Mouse (Mus musculus) cerebellum, adult 18-20 months (tissue): Measurements from ENCODE around the gene Arntl2.
A peak's percentile ranks its signal among the peaks of the same experiment; 100 is the strongest.

Experiments used
- DNase-seq, 2 experiments: peaks; one replicate each; pipeline ENCODE4 v3.0.0; 2021

The Arntl2 gene

DNA sequence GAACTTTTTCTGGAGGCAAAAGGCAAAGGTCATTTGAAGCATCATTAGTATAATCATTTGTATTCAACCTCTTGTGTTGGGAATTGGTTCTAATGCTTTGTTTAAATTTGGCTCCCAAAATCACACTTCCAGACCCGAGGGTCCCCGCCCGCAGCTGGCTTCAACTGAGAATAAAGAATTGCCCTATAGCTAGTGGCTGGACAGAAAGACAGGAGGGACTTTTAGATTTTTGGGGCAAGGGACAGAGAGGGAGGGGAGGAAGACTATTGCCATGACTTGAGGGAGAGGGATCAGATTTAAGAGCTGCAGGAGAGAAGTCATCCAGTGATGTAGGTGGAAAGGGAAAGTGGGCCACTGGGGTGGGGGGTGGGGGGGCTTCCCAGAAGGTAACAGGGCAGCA, 14.3 kb upstream of the Arntl2 start:
- no peak for DNase-seq

DNA sequence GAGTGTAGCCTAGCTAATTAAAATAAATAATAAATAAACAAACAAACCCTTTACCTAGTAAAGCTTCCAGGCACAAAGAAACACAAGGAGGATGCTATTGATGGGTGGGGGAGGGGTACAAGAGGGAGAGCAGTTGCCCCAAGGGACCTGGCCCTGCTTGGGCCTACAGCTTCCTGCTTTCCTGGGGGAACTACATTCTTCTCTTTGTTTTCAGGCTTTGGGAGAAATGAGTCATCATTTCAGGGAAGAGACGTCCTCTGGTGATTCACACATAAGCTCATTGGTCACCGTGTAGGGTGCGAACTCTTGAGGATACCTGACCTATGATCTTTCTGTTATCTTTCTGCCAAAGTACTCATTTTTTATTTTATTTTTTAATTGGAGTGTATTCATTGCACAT, 2.3 kb upstream of the Arntl2 start:
- DNase-seq, result no peak

DNA sequence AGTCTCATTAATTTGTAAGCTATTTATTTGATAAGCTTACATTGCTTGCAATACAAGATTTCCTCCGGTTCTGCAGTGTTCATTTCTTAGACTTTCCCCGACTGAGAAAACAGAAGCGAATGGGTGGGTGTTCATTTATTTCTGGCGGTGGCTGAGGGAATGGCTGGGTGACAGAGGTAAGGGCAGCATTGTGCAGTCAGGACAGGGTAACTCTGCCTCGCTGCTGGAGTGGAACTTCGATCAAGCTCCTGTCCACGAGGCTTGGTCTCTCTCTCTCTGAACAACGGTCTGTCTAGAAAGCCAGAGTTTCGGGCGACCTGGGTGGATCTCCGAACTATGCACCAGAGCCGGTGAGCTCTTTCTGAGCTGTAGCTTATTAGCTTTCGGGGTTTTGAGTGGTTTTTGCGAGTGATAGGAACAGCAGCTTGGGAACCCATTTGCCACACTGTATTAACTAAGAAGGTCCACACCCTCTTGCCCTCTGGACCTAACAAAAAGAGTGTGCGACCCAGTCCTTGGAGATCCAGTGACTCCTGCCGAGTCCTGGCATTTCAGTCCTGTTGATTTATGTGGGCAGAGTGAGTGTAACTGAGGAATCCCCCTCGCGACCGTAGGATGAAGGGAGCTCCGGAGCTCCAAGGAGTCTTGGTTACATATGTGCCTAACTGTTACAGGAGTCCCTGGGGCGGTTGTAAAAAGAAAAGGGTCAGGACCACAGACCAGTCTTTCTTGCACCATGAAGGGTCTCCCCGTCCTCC, 510 bp upstream of the Arntl2 start:
- DNase-seq, result no peak

DNA sequence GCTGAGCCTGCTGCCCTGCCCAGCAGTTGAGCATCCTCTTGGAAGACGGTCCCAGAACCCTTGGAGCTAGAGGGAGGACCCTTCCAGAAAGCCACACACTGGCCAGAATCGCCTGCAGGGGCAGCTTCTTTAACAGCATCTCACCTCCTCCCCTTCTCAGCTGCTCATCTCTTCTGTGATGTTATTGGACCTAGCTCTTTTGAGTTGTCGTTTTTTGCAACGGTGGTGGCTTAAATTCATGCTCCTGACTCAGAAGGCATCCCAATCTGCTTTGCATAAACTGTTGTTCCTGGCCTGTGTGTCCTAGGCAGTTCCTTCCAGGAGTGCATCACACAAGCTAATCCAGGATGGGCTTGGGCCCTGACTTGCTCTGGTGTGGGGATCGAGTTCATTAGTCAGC, 1.6 kb downstream of the Arntl2 start:
- DNase-seq, result no peak

DNA sequence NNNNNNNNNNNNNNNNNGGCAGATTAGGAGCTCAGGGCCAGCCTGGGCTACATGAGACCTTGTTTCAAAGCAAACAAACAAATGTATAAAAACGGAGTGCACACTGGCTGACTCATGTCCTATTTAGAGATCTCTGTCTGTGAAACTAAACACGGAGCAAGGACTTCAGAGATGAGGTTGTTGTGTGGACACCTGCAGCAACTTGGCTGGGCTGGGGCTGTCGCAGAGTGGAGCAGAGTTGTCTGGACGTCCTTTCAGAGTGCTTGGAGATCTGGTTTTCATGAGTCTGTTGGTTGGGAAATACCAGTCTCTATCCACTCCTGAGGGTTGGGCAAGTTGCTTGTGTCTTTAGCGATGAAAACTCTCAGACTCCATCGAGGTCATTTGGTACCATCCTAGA, 14.1 kb downstream of the Arntl2 start:
- DNase-seq, result no peak

DNA sequence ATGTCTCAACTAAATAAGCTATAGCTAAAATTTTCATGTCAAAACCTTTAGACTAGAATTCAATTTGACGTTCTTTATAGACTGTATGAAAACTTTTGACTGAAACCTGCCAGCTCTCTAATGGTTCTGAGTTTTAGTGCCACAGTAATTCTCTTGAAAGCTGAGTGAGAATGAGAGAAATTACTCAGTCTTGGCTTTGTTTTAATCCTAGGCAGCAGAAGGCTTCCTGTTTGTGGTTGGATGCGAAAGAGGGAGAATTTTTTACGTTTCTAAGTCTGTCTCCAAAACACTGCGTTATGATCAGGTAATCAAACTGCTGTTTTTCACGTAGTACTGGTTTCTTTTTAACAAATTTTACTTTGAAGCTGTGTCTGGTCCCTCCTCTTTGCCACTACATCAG, 17.2 kb downstream of the Arntl2 start:
- DNase-seq, result no peak

DNA sequence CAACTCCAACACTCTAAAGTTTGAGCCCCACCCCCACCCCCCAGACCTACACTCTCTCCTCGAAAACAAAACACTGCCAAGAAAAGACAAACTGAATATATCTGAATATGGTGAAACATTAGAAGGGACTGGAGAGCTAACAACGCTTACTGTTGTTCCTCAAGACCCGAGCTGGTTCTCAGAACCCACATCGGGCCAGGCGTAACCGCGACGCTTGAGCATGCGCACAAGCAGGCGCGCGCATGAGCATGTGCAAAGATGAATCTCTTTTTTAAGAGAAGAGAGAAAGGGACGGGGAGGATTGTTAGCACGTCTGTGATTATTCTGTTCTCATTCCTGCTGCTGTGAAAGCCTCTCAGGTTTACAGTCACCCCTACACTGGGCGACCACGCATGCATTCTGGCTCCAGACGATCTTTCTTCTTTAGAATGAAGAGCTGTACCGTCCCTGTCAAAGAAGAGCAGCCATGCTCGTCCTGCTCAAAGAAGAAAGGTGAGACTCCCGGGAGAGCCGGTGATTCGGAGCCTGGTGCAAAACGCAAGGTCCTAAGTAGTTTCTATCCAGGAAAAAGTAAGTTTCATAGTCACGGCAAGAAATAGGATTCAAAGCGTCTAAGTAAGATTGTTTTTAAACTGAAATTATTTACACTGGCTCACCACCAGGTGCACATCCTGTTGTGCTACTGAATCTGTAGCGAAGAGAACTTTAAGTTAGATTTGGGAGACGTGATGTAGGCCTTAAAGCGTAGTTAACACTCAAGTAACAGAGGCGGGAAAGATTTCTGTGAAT, 24.5 kb downstream of the Arntl2 start:
- no peak for DNase-seq

DNA sequence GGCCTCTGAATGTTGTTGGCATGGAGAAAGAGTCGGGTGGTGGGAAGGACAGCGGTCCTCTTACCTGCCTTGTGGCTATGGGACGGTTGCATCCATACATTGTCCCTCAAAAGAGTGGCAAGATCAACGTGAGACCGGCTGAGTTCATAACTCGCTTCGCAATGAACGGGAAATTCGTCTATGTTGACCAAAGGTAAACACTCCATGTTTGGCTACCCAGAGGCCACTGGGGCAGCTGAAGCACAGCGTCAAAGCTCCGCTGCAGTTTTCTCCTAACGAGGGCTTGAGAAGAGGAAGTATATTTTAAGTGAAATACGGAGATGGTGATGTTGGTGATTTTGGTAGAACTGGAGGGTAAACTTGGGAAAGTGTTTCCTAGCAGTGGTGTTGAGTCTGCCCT, 26.1 kb downstream of the Arntl2 start:
- DNase-seq, result no peak

DNA sequence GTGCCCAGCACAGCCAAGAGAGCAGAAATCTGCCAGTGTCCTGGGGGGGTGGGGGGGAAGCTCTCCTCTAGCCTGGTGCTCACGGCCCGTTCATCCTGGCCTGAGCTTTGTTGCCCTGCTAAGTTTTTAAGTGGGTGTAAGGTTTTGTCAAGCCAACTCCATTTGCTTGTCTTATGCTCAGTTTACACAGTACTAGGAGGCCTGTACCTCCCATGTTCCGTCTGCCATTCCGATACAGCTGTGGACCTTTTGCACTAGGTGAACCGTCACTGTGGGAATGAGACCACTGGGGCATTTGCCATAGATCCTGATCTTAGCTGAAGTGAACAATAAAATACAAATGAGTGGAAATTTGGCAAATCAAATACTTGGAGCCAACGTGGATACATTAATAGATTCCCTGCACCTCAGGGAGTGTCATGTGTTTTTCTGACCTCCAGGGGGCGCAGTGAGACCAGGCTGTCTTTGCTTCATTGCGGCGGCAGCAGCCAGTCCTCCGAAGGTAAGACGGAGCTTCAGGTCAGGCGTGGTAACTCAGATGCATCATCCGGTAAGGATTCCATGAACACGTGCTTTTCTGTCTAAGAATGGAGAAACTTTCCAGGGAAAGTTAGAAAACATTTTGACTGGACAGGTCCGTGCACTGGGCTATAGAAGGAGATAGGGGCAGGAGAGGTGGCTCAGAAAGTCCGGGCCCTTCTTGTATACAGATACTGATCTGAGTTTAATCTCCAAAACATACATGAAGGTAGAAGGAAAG, 29.1 kb downstream of the Arntl2 start:
- peak; percentile 40 to 59 for DNase-seq

DNA sequence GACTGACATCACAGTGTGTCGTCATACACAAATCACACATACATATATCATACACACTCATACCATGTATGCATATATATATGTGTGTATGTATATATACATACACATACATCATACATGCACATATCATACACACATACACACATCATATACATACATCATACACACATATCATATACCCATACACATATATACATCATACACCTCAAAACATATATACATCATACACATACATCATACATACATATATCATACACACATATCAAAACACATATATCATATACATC, 29.6 kb downstream of the Arntl2 start:
- no peak for DNase-seq

DNA sequence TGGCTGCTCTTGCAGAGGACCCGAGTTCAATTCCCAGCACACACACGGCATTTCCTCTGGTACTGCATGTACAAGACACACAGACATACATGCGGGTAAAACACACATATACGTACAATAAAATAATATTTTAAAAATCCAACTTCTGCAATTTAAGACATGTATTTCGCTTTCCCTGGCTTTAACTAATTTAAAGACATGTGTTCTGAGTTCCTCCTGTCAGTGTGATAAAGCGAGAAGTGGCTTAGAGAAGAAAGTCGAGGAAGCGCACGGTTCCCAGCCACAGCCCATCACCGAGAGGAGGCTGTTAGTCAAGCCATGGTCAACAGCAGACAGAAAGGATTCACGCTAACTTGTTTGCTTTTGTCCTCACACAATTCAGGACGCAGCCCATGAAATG, 35.5 kb downstream of the Arntl2 start:
- no peak for DNase-seq

DNA sequence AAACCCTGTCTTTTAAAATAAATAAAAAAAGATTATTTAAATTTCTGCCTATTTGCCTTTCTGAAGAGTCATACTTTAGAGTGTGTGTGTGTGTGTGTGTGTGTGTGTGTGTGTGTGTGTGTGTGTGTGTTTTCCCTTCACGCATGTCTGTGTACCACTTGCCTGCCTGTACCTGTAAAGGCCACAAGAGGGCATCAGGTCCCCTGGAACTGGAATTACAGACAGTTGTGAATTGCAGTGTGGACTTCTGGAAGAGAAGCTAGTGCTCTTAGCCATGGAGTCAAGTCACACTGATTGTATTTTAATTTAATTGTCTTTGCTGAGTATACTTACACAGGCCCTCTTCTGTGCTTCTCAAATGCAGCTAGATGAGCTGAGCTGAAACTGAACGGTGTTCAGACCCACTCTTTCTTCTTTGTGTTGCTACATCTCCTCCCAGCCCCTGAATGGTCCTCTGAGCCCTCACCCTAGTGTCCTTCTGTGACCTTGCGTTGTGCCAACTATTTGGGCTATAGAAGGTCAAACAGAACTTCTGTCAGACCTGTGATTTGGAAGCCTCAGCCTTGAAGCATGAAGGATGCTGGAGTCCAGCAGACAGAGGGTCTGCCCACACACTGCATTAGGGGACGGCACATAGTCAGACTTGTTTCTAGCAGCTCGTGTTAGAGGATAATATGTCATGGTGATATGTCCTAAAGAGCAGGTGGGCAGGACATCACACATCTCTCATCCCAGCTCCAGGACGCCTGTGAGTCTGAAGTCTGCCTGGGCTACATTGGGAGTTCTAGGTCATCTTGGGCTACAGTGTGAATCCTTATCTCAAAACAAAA, 37.8 kb downstream of the Arntl2 start:
- DNase-seq, result peak; percentile 6 to 11

DNA sequence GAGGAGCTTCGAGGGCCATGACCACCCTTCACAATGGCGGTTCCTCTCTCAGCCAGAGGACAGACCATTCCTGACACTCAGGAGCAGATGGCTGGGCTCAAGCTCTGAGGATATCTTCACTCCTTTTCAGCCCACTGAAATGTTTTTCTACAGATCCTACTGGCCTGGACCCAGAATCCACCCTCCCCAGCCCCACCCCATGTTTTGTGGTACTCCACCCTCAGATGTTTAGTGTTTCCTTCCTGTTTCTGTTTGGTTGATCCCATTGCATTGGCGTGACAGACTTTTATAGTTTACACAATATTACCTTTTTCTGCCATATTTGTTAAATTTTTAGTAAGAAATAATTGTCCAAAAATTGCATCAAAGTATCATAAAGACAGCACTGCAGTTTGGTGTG, 38.5 kb downstream of the Arntl2 start:
- no peak for DNase-seq

DNA sequence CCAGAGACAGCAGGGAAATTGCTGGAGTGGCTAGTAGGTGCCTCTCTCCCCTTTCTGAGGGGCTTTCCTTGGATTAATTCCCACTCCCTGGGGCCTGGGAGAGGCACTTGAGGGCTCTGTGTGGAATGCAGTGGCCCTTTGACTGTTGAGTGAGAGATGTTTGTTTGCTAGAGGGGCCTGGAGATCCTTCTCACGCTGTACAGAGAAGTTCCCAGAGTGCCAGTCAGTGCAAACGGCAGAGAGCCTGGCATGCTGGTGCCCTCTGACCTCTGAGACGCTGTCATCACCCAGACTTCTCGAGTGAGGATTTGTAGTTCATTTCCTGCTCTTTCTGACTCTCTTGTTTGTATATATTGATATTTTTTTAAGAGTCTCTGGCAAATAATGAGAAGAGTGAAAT, 39.9 kb downstream of the Arntl2 start:
- DNase-seq, result no peak

DNA sequence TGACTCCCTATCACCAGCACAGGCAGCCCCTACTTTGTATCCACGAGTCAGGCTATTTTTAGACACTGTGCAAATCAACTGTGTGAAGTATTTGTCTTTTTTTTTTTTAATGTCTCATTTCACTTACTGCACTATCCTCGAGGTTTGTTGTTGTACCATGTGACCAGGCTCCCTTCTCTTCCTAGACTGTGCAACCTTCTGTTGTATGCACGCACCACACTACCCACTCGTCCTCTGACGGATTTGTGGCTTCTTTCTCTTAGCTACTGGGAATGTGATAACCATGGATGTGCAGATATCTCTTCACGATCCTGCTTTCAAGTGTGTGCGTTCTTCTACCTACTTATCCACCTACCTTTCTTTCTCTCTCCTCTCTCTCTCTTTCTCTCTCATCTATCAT, 41.5 kb downstream of the Arntl2 start:
- no peak for DNase-seq

DNA sequence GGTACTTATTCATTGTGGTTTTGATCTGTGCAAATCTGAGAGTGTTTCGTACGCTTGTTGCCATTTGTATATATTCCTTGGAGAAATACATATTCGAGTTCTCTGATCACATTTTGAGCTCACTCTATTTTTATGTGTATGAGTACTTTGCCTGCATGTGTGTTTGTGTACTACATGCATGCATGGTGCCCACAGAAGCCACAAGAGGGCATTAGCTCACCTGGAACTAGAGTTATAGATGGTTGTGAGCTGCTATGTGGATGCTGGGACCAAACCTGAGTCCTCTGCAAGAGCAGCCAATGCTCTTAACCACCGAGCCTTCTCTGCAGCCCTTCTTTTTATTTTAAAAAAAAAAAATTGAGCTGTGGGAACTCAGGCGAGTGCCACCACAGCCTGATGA, 42.5 kb downstream of the Arntl2 start:
- DNase-seq, result no peak

DNA sequence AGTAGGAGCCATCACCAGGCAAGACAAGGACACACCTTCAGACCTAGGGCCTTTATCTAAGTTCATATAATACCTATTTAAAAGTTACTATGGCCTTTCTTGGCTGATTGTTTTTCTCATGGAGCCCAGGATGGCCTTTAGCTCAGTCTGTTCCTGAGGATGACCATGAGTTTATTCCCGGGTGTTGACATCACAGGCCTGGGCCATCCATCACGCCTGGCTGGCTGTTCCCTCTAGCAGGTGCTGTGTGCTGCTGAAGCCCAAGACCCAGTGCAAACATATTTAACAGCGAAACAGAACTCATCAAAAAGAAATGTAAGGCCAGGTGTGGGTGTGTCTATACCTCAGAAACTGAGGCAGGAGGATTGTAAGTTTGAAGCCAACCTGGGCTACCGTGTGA, 43.0 kb downstream of the Arntl2 start:
- DNase-seq, result no peak

DNA sequence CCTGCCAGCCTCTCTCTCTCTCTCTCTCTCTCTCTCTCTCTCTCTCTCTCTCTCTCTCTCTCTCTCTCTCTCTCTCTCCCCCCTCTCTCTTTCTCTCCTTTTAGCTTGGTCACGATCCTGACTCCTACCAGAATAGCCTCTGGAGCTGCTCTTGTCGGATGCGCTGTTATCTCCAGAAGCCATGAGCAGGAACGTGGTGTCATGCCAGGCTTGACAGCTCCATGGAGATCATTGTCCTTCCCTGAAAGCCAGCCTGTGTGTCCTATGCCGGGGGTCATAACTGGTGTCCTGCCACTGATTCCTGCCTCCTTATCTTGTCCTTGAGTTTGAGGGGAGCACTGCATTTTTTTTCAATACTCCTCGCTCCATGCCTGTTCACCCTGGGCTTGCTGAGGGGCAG, 49.0 kb downstream of the Arntl2 start:
- no peak for DNase-seq

DNA sequence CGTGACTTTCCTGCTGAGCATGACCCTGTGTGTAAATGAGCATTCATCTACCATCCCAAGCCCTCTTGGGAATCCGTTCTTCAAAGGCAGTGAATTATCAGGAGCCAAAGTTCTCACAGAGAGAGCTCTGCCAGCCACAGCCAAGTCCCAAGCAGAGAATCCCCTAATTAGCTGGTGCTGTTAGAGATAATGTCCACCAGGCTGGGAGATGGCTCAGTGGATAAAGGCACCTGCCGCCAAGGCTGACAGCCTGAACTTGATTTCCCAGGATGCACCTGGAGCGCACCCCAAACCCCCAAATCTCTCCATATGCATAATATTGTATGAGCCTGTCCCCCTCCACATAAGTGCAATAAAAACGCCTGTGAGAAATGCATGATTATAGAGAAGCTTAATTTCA, 49.5 kb downstream of the Arntl2 start:
- no peak for DNase-seq

DNA sequence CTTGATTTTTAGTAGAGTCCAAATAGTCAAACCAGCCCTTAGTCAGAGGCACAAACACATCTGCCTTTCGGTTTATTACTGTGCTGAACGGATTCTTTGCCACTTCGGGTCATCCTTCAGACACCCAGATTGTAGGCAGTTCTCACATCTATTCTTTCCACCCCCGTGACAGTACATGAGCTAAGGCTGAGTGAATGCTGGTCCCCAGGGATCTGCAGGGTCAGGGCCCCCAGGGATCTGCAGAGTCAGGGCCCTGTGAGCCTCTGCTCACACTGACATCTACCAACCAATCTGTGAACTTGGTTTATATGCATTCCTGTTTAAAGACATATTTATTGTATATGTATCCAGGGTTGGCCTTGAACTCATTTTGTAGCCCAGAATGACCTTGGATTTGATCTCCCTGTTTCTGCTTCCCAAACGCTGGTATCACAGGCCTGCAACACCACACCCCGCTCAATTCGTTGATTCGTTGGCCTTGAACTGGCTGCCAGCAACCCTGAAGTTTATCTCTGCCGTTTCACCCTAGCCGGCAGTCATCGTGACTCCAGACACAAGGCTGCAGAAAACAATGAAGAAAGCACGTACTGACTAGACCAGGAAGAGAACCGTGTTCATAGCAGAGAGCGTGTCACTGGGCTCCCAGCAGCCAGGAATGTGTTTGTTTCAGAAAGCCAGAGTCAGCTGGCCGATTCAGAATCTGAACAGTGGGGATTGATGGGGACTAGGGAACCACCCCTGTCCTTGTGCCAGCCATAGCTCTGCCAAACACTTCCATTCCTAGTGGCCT, 50.3 kb downstream of the Arntl2 start:
- no peak for DNase-seq

DNA sequence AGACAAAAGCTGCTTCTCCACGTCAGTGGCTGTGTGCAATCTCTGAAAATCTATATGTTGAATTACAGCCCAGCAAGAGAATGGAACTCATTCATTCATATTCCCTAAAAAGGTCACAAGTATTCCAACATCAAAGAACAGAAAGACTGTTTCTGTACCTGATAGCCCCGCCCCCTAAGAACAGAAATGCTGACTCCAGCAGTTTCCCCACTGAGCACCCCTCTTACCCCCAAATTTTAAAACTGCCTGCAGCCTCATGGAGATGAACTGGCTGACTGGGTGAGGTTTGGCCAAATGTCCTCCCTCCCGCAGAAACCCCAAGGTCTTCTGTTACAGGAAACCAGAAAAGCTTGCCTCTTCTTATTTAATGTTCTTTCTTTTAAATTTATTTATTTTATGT, 51.5 kb downstream of the Arntl2 start:
- no peak for DNase-seq

DNA sequence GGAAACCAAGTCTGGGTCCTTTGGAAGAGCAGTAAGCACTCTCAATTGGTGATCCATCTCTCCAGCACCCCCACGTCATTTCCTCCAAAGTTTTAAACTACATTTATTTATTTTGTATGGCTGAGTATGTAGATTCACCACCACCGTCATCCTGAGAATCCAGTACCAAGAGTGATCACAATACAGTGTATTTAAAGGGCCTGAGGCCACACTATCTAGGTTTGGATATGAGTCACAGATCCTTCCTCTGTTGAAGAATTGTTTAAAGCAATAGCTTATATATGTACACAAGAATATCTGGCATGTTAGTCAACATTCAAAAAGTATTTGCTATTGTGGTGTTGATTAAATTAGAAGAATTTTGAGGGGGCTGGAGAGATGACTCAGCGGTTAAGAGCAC, 52.4 kb downstream of the Arntl2 start:
- no peak for DNase-seq
